Mouse (Mus musculus): ENCODE measurements around the gene Gm9049.
A peak's percentile ranks its signal among the peaks of the same experiment; 100 is the strongest.
"Not testable (repeated sequence)": the region's sequence is repeated elsewhere in the genome, so short reads cannot be mapped to it uniquely, and the experiment has no call there.

The Gm9049 gene

DNA sequence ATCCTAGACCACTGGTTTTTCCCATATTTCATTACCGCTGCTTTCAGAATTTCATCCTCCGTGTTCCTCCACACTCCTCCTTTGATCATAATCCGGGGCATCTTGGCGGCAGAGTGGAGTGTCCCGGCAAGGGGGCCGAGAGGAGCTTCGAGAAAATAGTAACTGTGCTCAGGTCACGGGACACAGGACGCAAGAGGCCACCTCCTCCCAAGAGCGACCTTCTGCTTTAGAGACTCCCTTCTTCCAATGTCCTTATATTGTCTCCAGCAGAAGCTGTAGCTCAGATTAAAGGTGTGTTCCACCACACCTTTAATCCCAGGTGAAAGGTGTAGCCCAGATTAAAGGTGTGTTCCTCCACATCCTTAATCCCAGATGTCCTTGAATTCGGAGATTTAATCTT lies at the start of gene Gm9049:
Gene Gm9049, minus strand, starts transcription at position 101 of the 400 bp plus-strand sequence.
- not testable (repeated sequence) for DNase-seq (ENCODE audit: low read depth, low spot score)

DNA sequence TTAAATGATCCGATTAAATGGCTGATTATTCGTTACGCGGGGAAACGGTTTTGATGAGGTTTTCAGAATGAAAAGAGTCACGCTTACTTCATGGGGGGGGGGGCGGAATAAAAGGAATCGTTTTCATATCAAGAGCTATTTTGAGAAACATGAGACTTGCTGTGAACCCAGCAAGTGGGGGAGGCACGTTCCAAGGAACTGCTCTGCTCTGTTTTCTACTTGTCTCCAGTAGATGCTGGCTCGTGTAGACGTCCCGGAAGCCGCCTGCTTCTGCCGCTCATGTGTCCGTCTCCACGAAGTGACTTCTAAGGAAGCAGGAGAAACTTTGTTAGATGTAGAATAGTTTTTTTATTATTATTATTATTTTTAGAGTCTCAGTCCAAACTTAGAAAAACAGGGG lies 46.0 kb upstream of the Gm9049 start:
- DNase-seq (ENCODE audit: low read depth, low spot score): no peak

- peak; percentile 70 for DNase-seq (ENCODE audit: low read depth, low spot score)
Measured at GRCm38 (mm10) chr10:118370443-118370842, 16.5 kb upstream of the Gm9049 start.

- DNase-seq (ENCODE audit: low read depth, low spot score): no peak
Measured at GRCm38 (mm10) chr10:118369518-118369917, 15.6 kb upstream of the Gm9049 start.

DNA sequence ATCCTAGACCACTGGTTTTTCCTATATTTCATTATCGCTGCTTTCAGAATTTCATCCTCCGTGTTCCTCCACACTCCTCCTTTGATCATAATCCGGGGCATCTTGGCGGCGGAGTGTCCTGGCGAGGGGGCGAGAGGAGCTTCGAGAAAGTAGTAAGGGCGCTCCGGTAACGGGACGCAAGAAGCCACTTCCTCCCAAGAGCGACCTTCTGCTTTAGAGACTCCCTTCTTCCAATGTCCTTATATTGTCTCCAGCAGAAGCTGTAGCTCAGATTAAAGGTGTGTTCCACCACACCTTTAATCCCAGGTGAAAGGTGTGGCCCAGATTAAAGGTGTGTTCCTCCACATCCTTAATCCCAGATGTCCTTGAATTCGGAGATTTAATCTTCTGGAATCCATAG lies 5.3 kb downstream of the Gm9049 start, which contains the start of gene Gm9048:
Gene Gm9048, minus strand, starts transcription at position 101 of the 400 bp plus-strand sequence.
- DNase-seq (ENCODE audit: low read depth, low spot score): not testable (repeated sequence)

DNA sequence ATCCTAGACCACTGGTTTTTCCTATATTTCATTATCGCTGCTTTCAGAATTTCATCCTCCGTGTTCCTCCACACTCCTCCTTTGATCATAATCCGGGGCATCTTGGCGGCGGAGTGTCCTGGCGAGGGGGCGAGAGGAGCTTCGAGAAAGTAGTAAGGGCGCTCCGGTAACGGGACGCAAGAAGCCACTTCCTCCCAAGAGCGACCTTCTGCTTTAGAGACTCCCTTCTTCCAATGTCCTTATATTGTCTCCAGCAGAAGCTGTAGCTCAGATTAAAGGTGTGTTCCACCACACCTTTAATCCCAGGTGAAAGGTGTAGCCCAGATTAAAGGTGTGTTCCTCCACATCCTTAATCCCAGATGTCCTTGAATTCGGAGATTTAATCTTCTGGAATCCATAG lies 10.8 kb downstream of the Gm9049 start, which contains the start of gene Gm9046:
Gene Gm9046, minus strand, starts transcription at position 101 of the 400 bp plus-strand sequence.
- not testable (repeated sequence) for DNase-seq (ENCODE audit: low read depth, low spot score)

- not testable (repeated sequence) for DNase-seq (ENCODE audit: low read depth, low spot score)
Measured at GRCm38 (mm10) chr10:118337731-118338130, 16.2 kb downstream of the Gm9049 start, which contains the start of gene Gm9045. Gene Gm9045 (minus strand): TSS chr10:118337831.

DNA sequence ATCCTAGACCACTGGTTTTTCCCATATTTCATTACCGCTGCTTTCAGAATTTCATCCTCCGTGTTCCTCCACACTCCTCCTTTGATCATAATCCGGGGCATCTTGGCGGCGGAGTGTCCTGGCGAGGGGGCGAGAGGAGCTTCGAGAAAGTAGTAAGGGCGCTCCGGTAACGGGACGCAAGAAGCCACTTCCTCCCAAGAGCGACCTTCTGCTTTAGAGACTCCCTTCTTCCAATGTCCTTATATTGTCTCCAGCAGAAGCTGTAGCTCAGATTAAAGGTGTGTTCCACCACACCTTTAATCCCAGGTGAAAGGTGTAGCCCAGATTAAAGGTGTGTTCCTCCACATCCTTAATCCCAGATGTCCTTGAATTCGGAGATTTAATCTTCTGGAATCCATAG lies 21.6 kb downstream of the Gm9049 start, which contains the start of gene Gm9044:
Gene Gm9044, minus strand, starts transcription at position 101 of the 400 bp plus-strand sequence.
- not testable (repeated sequence) for DNase-seq (ENCODE audit: low read depth, low spot score)

DNA sequence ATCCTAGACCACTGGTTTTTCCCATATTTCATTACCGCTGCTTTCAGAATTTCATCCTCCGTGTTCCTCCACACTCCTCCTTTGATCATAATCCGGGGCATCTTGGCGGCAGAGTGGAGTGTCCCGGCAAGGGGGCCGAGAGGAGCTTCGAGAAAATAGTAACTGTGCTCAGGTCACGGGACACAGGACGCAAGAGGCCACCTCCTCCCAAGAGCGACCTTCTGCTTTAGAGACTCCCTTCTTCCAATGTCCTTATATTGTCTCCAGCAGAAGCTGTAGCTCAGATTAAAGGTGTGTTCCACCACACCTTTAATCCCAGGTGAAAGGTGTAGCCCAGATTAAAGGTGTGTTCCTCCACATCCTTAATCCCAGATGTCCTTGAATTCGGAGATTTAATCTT lies 27.0 kb downstream of the Gm9049 start, which contains the start of gene Gm9040:
Gene Gm9040, minus strand, starts transcription at position 101 of the 400 bp plus-strand sequence.
- not testable (repeated sequence) for DNase-seq (ENCODE audit: low read depth, low spot score)

DNA sequence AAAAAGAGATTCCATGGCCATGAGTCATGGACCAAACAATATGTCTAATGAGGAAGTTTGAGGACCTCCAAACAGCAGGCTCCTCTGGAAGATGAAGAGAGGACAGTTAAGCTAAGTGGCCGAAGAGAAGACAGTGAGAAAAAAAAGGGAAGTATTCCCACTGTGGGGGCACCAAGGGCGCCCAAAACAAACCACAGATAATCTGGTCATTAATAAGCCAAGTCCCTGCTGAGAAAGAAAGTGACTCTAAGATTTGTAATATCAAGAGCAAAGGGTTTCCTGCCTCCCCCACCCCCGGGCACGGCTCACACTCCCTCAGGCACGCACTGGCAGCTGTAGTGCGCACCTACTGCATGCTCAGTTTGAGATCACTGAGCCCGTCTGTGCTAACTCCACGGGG lies 34.9 kb downstream of the Gm9049 start:
- no peak for DNase-seq (ENCODE audit: low read depth, low spot score)

- DNase-seq (ENCODE audit: low read depth, low spot score): not testable (repeated sequence)
Measured at GRCm38 (mm10) chr10:118302133-118302532, 51.8 kb downstream of the Gm9049 start.
